Mouse (Mus musculus) cerebellum, postnatal 4 days (tissue): ENCODE results near the gene Nfkbib.

Experiments used
- DNase-seq, 2 experiments: peaks; one replicate each; pipeline ENCODE4 v3.0.0; 2022; ENCODE audit warnings: low spot score in 2 of 2, mixed read lengths in 1 of 2

Gene Nfkbib

DNA sequence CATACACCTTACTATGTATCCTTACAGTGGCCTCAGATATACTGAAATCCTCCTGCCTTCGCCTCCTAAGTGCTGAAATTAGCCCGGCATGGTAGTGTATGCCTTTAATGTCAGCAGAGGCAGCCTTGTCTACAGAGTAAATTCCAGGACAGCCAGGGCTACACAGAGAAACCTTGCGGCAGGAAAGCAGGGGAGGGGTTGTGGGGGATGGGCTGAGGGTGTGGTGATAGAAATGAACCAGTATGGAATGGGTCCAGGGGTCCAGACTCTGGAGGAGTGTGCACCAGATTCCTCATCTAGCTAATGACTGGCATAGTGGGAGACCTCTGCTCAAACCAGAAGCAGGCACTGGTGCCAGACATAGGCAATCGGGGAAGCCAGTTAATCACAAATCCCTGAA is 48.2 kb downstream of the Nfkbib start:
- DNase-seq: no peak

DNA sequence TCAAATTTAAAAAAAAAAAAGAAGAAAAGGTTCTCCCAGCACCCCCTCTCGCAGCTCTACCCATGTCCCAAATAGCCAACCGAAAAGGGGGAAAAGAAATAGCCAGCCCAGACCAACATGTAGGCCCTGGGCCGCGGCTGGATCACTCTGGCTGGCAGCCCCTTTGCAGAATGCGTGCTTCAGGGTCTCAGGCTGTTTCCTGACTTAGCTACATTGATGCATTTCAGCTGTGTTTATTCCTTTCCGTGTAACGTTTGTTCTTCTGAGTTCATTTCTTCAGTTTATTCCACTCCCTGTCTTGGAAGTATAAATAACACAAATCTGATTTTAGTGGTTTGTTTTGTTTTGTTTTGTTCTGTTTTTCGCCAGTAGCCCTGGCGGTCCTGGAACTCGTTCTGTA is 49.6 kb downstream of the Nfkbib start:
- no peak for DNase-seq

DNA sequence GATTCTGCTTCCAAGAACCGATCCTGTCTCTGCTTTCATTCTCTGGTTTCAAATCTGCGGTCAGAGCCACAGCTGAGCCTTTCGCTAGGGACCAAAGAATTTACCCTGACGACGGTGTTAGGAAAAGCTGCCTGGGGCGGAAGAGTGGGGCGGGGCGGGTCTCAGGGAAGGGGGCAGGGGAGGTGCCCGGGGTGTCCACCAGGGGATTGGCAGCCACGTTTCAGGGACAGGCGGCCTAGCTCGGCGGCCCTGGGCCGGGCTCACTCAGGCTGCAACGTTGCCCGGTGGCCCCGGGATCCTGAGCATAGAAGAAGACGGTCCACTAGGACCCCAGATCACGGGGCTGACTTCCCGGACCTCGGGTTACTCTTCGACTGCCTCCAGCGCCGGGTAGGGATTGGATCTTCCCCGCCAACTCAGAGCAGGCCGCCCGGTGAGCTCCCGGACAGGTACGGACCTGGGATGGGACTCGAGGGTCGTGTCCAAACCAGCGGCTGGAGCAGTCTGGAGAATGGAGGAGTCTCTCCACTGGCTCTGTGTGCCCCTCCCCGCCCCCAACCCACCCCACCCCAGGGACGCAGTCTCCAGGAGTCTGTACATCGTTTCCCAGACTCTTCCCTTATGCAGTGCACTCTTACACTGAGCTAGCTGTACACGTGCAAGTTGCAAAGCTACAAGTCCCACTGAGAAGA is 50.6 kb downstream of the Nfkbib start, which contains the start of gene Fbxo17:
TSS of gene Fbxo17 (plus strand) at position 215 of the 692 bp plus-strand sequence.
- peak in 1 of 2 experiments; percentile 27 for DNase-seq

DNA sequence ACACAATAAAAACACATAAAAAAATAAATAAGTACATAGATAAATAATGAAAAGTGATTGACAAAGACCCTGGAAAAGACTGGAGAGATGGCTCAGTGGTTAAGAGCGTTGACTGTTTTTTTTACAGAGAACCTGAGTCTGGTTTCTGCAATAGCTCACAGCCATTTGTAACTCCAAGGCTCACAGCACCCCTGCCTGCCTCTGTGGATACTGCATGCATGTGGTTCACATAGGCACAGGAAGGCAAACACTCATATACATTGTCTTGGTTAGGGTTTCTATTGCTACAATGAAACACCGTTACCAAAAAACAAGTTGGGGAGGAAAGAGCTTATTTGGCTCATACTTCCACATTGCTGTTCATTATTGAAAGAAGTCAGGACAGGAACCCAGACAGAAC is 51.7 kb downstream of the Nfkbib start:
- DNase-seq: no peak

DNA sequence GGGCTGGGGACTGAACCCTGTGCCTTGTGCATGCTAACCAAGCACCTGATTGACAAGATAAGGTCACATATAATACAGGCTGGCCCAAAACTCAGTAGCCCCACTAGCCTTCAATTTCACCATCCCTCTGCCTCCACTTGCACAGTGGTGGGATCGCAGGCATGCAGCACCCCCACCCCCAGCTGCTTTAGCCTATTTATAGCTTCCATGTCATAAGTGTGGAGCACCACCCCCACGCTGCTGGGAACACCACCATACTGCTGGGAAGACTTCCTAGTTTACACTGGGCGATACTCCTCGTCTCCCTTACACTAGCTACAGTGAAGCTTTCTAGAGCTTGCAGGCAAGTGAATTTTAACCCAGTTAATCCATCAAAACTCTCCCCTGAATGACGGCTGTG is 52.6 kb downstream of the Nfkbib start:
- no peak for DNase-seq

DNA sequence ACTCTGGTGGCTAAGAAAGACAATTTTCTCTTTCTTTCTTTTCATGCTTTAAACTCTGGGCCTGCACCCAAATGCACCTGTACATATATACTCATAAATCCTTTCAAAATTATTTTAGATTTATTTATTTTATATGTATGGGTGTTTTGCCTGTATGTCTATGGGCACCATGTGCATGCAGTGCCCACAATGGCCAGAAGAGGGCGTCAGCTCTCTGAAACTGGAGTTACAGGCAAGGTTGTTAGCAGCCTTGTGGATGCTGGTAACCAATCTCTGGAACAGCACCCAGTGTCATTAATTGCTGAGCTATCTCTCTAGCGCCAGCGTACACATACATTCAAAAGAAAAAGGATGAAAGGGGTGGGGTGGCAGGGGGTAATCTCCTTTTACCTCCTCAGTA is 56.4 kb downstream of the Nfkbib start:
- no peak for DNase-seq

DNA sequence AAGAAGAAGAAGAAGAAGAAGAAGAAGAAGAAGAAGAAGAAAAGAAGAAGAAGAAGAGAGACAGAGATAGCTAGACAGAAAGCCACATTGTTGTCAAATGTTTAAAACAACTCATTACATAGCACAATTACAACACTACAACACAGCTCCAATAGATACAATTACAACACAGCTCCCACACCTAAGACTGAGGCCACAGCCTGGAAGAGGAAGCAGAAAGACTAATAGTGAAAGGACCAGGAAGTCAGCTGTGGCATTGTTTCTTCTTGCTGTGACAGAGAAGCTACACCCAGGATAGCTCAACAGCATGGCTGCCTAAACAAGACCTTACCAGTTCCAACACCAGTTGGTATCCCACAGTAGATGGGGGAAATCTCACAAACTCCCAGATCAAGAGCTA is 57.9 kb downstream of the Nfkbib start:
- no peak for DNase-seq
